Mouse (Mus musculus) liver, adult 2 months (tissue): ENCODE results near the gene Prss41. TPM values are rescaled to one million over a fixed set of nuclear protein-coding genes. Genes with fewer than 3 reads are reported as not detected.

ENCODE experiments used
- DNase-seq: peaks from one replicate; pipeline ENCODE4 v3.0.0-alpha.2; 2011; ENCODE audit warnings: low read depth, low spot score; ENCODE audit errors: extremely low read depth
- H3K27ac ChIP-seq: fragments of 200-500 bp; replicated peaks from 2 replicates; pipeline ENCODE4 v1.5.1; 2012; ENCODE audit warnings: low read depth, mild to moderate bottlenecking, control low read depth, inconsistent platforms, low read length; ENCODE audit not compliant: insufficient read depth
- H3K27me3 ChIP-seq: fragments of 200-500 bp; 2 replicates; pipeline ENCODE4 v1.6.1; 2012; ENCODE audit warnings: mild to moderate bottlenecking, moderate library complexity, low read length, inconsistent platforms; ENCODE audit not compliant: control insufficient read depth, insufficient read depth
- H3K36me3 ChIP-seq: fragments of 200-500 bp; 2 replicates; pipeline ENCODE4 v1.6.1; 2012; ENCODE audit warnings: low read length, inconsistent platforms; ENCODE audit not compliant: control insufficient read depth, insufficient read depth
- H3K4me1 ChIP-seq: fragments of 200-500 bp; 2 replicates; pipeline ENCODE4 v1.6.1; 2011; ENCODE audit warnings: low read length; ENCODE audit not compliant: control insufficient read depth, insufficient read depth
- H3K4me3 ChIP-seq: fragments of 200-500 bp; 2 replicates; pipeline ENCODE4 v1.5.1; 2011; ENCODE audit warnings: low read depth, mild to moderate bottlenecking, control low read depth, low read length, moderate library complexity; ENCODE audit not compliant: insufficient read depth
- H3K79me2 ChIP-seq: fragments of 200-500 bp; 2 replicates; pipeline ENCODE4 v1.6.1; 2012; ENCODE audit warnings: inconsistent platforms, mild to moderate bottlenecking, low read length, moderate library complexity; ENCODE audit not compliant: control insufficient read depth, insufficient read depth
- H3K9ac ChIP-seq: fragments of 200-500 bp; 2 replicates; pipeline ENCODE4 v1.6.1; 2012; ENCODE audit warnings: low read depth, mild to moderate bottlenecking, control low read depth, inconsistent platforms, low read length
- CTCF ChIP-seq: fragments of 200-500 bp; IDR thresholded peaks from 2 replicates; pipeline ENCODE4 v1.5.1; 2011; ENCODE audit warnings: low read depth, low read length, control low read depth
- POLR2A ChIP-seq: fragments of 200-500 bp; IDR thresholded peaks from 2 replicates; pipeline ENCODE4 v1.6.1; 2011; ENCODE audit warnings: low read length, control low read depth; ENCODE audit not compliant: insufficient read depth; ENCODE audit errors: extremely low read depth
- WGBS: fragments of 180-500 bp; shearing (Covaris S2); methylation state at CpG from one replicate; pipeline ENCODE4 v1.1.7; 2018; 5-methylcytosine and 5-hydroxymethylcytosine counted together
- polyA plus RNA-seq: library from polyadenylated mRNA; depleted of rRNA; stranded (reverse); fragments of >200 nt; gene quantifications from 2 replicates; pipeline ENCODE4 v1.2.3, GENCODE M21; 2012
- total RNA-seq: library from RNA; depleted of rRNA; stranded (reverse); fragments of >200 nt; gene quantifications from 2 replicates; pipeline ENCODE4 v1.2.3, GENCODE M21; 2014

The Prss41 gene
- total and polyA plus RNA-seq, 2 experiments = 0.05 TPM; not detected in 1

- TF ChIP-seq POLR2A = no peak
- no peak for TF ChIP-seq CTCF
- Histone ChIP-seq H3K27ac (no peak within 1 kb of the TSS), H3K9ac (no peak within 1 kb of the TSS), H3K36me3 (no peaks in the 10 kb centered on the region), H3K4me3 (no peak within 1 kb of the TSS), H3K4me1 (no peaks in the 10 kb centered on the region), H3K79me2 (no peaks in the 10 kb centered on the region), H3K27me3 (peaks cover 3% of the 10 kb centered on the region; the same call in 1 of the 2 replicates)
- no peak for DNase-seq
- 91% methylated on average over 8 of the region's 8 CpGs for WGBS
Measured at GRCm38 (mm10) chr17:23836006-23836575, 7.9 kb downstream of the Prss41 start, which contains the start of gene Prss33. Prss33 (minus strand) TSS chr17:23836056.

- H3K79me2 ChIP-seq = peaks cover 3% of the 10 kb centered on the region; the same call in 1 of the 2 replicates
- no peak overlapping the region for H3K4me3 ChIP-seq
- H3K4me1 ChIP-seq = peaks cover 8% of the 10 kb centered on the region; the same call in 1 of the 2 replicates
- H3K36me3 ChIP-seq = peaks cover 4% of the 10 kb centered on the region
- DNase-seq = no peak
- H3K27me3 ChIP-seq = peaks cover 3% of the 10 kb centered on the region; the same call in 1 of the 2 replicates
- H3K9ac ChIP-seq = no peak overlapping the region
- H3K27ac ChIP-seq = no peak overlapping the region
- TF ChIP-seq CTCF (no peak), POLR2A (no peak)
- 100% methylated on average over 1 of the region's 1 CpGs for WGBS
Measured at GRCm38 (mm10) chr17:23831201-23831600, 12.8 kb downstream of the Prss41 start.

DNA sequence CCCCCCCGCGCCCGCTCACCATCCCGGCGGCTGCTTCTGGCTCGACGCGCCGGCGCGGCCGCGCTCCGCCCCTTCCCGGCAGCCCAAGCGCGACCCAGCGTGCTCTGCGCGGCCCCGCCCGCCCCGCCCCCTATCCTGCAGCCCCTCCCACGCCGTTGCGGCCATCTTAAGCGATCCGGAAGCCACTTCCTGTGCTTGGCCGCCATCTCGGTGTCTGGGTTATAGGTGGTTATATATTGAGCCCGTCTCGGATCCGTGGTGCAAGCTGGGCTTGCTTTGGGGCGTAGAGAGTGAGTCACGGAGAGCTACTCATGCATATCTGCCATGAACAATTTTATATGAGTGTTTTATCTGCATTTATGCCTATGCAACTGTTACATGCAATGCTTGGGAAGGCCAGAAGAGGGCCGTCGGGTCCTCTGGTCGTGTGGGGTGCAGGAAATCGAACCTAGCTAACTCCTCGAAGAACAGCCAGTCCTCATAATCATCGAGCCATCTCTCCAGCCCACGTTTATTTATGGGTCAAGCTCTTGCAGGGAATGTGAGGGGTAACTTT lies 14.8 kb downstream of the Prss41 start, which contains the start of gene Elob:
Gene Elob (minus strand): TSS at position 73 of the 556 bp plus-strand sequence.
- Histone ChIP-seq H3K36me3 (peaks cover 22% of the 10 kb centered on the region), H3K27ac (peak within 1 kb of the TSS; percentile 73), H3K79me2 (peaks cover 3% of the 10 kb centered on the region; the same call in 1 of the 2 replicates), H3K4me3 (peak within 1 kb of the TSS; percentile 71), H3K9ac (peak within 1 kb of the TSS; percentile 67), H3K27me3 (no peaks in the 10 kb centered on the region), H3K4me1 (peaks cover 8% of the 10 kb centered on the region; the same call in 1 of the 2 replicates)
- under 1% methylated on average over 18 of the region's 42 CpGs for WGBS
- TF ChIP-seq POLR2A = no peak
- TF ChIP-seq CTCF = peak; percentile 78
- peak; percentile 69 for DNase-seq

DNA sequence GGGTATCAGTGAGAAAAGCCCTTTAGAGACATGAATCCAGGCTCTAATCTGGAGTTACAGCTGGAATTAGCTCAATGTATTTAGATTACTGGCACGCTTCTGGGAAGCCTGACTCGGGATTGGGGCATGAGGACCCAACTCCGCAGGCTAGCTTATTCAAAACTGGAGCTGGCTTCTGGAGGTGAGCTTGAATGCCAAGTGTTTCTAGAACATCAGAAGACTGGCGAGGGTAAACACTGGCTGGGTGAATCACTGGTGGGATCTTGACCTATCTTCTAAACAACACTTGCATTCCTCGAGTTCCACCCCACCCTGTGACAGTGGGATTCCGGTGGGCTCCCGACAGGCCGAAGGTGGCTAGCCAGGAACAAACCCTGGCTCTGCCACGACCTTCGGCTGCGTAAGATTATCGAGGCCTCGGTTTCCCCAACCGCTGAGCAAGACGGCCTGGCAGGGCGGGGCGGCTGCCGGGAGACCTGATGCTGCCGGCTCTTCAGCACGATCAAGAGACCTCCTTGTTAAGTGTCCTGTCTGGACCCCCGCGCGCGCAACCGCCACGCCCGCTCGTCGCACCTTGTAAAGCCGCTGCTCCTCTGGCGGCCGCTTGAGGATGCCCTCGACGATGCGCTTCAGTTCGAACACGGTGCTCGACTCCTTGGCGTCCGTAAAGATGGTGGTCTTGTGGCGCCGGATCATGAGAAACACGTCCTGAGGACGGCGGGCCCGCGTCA lies 15.5 kb downstream of the Prss41 start:
- Histone ChIP-seq H3K27ac (peak overlapping the region; percentile 32), H3K79me2 (peaks cover 3% of the 10 kb centered on the region; the same call in 1 of the 2 replicates), H3K36me3 (peaks cover 28% of the 10 kb centered on the region), H3K4me3 (peak overlapping the region; percentile 71), H3K9ac (peak overlapping the region; percentile 67), H3K27me3 (no peaks in the 10 kb centered on the region), H3K4me1 (peaks cover 8% of the 10 kb centered on the region; the same call in 1 of the 2 replicates)
- WGBS = under 1% methylated on average over 47 of the region's 47 CpGs
- DNase-seq = peak; percentile 61
- TF ChIP-seq CTCF = no peak

- WGBS = 86% methylated on average over 4 of the region's 4 CpGs
- no peak overlapping the region for H3K27ac ChIP-seq
- no peaks in the 10 kb centered on the region for H3K27me3 ChIP-seq
- DNase-seq = no peak
- peaks cover 42% of the 10 kb centered on the region for H3K36me3 ChIP-seq
- H3K4me3 ChIP-seq = no peak overlapping the region
- TF ChIP-seq CTCF (no peak), POLR2A (no peak)
- no peak overlapping the region for H3K9ac ChIP-seq
- H3K79me2 ChIP-seq = peaks cover 3% of the 10 kb centered on the region; the same call in 1 of the 2 replicates
- peaks cover 8% of the 10 kb centered on the region; the same call in 1 of the 2 replicates for H3K4me1 ChIP-seq
Measured at GRCm38 (mm10) chr17:23825591-23825990, 18.4 kb downstream of the Prss41 start.
